7 mouse cellular contexts compared by ENCODE assay signal in genomic region chr10:81601396-81601905, GRCm38 (mm10). TPM values are rescaled to one million over a fixed set of nuclear protein-coding genes. Genes with fewer than 3 reads are reported as not detected.
DNase-seq lines count a peak whose midpoint lies in the region; ATAC-seq and TF ChIP-seq lines count a peak whose summit lies in the region.

No protein-coding gene starts in this region.

- peak overlapping the region; percentile 65 for H3K4me2 ChIP-seq in lung, embryonic 14.5 days
- peak overlapping the region; percentile 48 for H3K4me2 ChIP-seq in forebrain, embryonic 12.5 days
- H3K4me2 ChIP-seq in neural tube, embryonic 15.5 days, result peak overlapping the region; percentile 72

- no peaks in the 10 kb centered on the region for H3K27me3 ChIP-seq in lung, embryonic 14.5 days (ENCODE audit: insufficient read depth, low read length)
- peaks cover 56% of the 10 kb centered on the region for H3K27me3 ChIP-seq in forebrain, embryonic 12.5 days
- no peaks in the 10 kb centered on the region for H3K27me3 ChIP-seq in limb, embryonic 10.5 days (ENCODE audit: low read depth, poor library complexity, severe bottlenecking)
- H3K27me3 ChIP-seq in neural tube, embryonic 15.5 days (replicated peaks), result no peaks in the 10 kb centered on the region

- DNase-seq in lung, embryonic 14.5 days, result no peak
- no peak for DNase-seq in lung, postnatal 4 days
- no peak for DNase-seq in limb, embryonic 10.5 days (ENCODE audit: low spot score)
- no peak for DNase-seq in embryo, embryonic 9.5 days (ENCODE audit: extremely low spot score)
- DNase-seq in cerebellum, adult 11 months, result no peak

- ATAC-seq in lung, embryonic 14.5 days (ENCODE audit: insufficient read depth), result no peak
- 0 out of 2 replicates have a peak, but pooled peaks have one; percentile 0 for ATAC-seq in forebrain, embryonic 12.5 days (ENCODE audit: low FRiP score)
- no peak for ATAC-seq in neural tube, embryonic 15.5 days (ENCODE audit: low FRiP score)

- peak overlapping the region; percentile 26; the same call in 1 of the 2 replicates for H3K4me3 ChIP-seq in lung, embryonic 14.5 days (ENCODE audit: low read depth, low read length)
- 0 out of 2 replicates have a peak overlapping the region, but pooled peaks have one; percentile 21 for H3K4me3 ChIP-seq in forebrain, embryonic 12.5 days (replicated peaks)
- H3K4me3 ChIP-seq in limb, embryonic 10.5 days, result peak overlapping the region; percentile 32
- peak overlapping the region; percentile 33 for H3K4me3 ChIP-seq in neural tube, embryonic 15.5 days (replicated peaks)

- TF ChIP-seq CTCF in lung, embryonic 14.5 days (IDR thresholded peaks at IDR 0.05; ENCODE audit: low read depth), result no peak

- no peaks in the 10 kb centered on the region for H3K9me3 ChIP-seq in lung, embryonic 14.5 days (ENCODE audit: low read depth, low read length)
- no peaks in the 10 kb centered on the region for H3K9me3 ChIP-seq in forebrain, embryonic 12.5 days
- H3K9me3 ChIP-seq in limb, embryonic 10.5 days (replicated peaks), result no peaks in the 10 kb centered on the region
- no peaks in the 10 kb centered on the region for H3K9me3 ChIP-seq in neural tube, embryonic 15.5 days (replicated peaks)

- H3K27ac ChIP-seq in lung, embryonic 14.5 days (ENCODE audit: low read depth), result peak overlapping the region; percentile 67
- H3K27ac ChIP-seq in forebrain, embryonic 12.5 days, result no peak overlapping the region
- peak overlapping the region; percentile 74 for H3K27ac ChIP-seq in limb, embryonic 10.5 days
- H3K27ac ChIP-seq in neural tube, embryonic 15.5 days (replicated peaks), result no peak overlapping the region

- H3K4me1 ChIP-seq in lung, embryonic 14.5 days (ENCODE audit: insufficient read depth), result peaks cover 14% of the 10 kb centered on the region
- H3K4me1 ChIP-seq in forebrain, embryonic 12.5 days, result peaks cover 48% of the 10 kb centered on the region
- H3K4me1 ChIP-seq in limb, embryonic 10.5 days, result peaks cover 81% of the 10 kb centered on the region
- peaks cover 50% of the 10 kb centered on the region for H3K4me1 ChIP-seq in neural tube, embryonic 15.5 days

- H3K9ac ChIP-seq in lung, embryonic 14.5 days, result no peak overlapping the region
- no peak overlapping the region for H3K9ac ChIP-seq in forebrain, embryonic 12.5 days
- H3K9ac ChIP-seq in neural tube, embryonic 15.5 days (replicated peaks), result no peak overlapping the region

- no peaks in the 10 kb centered on the region for H3K36me3 ChIP-seq in lung, embryonic 14.5 days (ENCODE audit: insufficient read depth)
- no peaks in the 10 kb centered on the region for H3K36me3 ChIP-seq in forebrain, embryonic 12.5 days (replicated peaks)
- no peaks in the 10 kb centered on the region for H3K36me3 ChIP-seq in limb, embryonic 10.5 days
- no peaks in the 10 kb centered on the region for H3K36me3 ChIP-seq in neural tube, embryonic 15.5 days

- 16% methylated on average over 7 of the region's 7 CpGs for WGBS in lung, embryonic 14.5 days
- WGBS in forebrain, embryonic 12.5 days, result 15% methylated on average over 7 of the region's 7 CpGs
- 13% methylated on average over 7 of the region's 7 CpGs for WGBS in limb, embryonic 10.5 days
- 30% methylated on average over 7 of the region's 7 CpGs for WGBS in neural tube, embryonic 15.5 days

RNA-seq across cellular contexts. Expression of gene Tle6, which starts 0.6 kb away (rescaled TPM):
- polyA plus RNA-seq in lung, embryonic 14.5 days (2014; fragmentation: Nextera tagmentation; extraction: Ambion mirVana), result 24.1 and 25.2 TPM in 2 replicates
- 3.1 and 4.3 TPM in 2 replicates for polyA plus RNA-seq in forebrain, embryonic 12.5 days (2016; fragmentation: Nextera tagmentation; extraction: Ambion mirVana)
- polyA plus RNA-seq in limb, embryonic 10.5 days (2016; fragmentation: Nextera tagmentation; extraction: Ambion mirVana), result 12.6 and 15.5 TPM in 2 replicates
- 5.7 and 7.3 TPM in 2 replicates for polyA plus RNA-seq in neural tube, embryonic 15.5 days (2015; fragmentation: Nextera tagmentation; extraction: Ambion mirVana)

RNA-seq across cellular contexts. Expression of gene BC025920, which starts 4.6 kb away (rescaled TPM):
- 0.58 and 0.61 TPM in 2 replicates for polyA plus RNA-seq in lung, embryonic 14.5 days (2014; fragmentation: Nextera tagmentation; extraction: Ambion mirVana)
- polyA plus RNA-seq in forebrain, embryonic 12.5 days (2016; fragmentation: Nextera tagmentation; extraction: Ambion mirVana), result 2.2 and 2.7 TPM in 2 replicates
- polyA plus RNA-seq in limb, embryonic 10.5 days (2016; fragmentation: Nextera tagmentation; extraction: Ambion mirVana), result 1.4 TPM in 2 replicates
- 1.3 and 2.3 TPM in 2 replicates for polyA plus RNA-seq in neural tube, embryonic 15.5 days (2015; fragmentation: Nextera tagmentation; extraction: Ambion mirVana)

RNA-seq across cellular contexts. Expression of gene Sirt6, which starts 26.1 kb away (rescaled TPM):
- polyA plus RNA-seq in lung, embryonic 14.5 days (2014; fragmentation: Nextera tagmentation; extraction: Ambion mirVana), result 35.8 and 39.3 TPM in 2 replicates
- 50.7 and 52.6 TPM in 2 replicates for polyA plus RNA-seq in forebrain, embryonic 12.5 days (2016; fragmentation: Nextera tagmentation; extraction: Ambion mirVana)
- polyA plus RNA-seq in limb, embryonic 10.5 days (2016; fragmentation: Nextera tagmentation; extraction: Ambion mirVana), result 53.3 and 58.5 TPM in 2 replicates
- 45.6 and 51.8 TPM in 2 replicates for polyA plus RNA-seq in neural tube, embryonic 15.5 days (2015; fragmentation: Nextera tagmentation; extraction: Ambion mirVana)

RNA-seq across cellular contexts. Expression of gene Ankrd24, which starts 26.9 kb away (rescaled TPM):
- polyA plus RNA-seq in lung, embryonic 14.5 days (2014; fragmentation: Nextera tagmentation; extraction: Ambion mirVana), result 6.1 and 7.3 TPM in 2 replicates
- 6.2 and 7.4 TPM in 2 replicates for polyA plus RNA-seq in forebrain, embryonic 12.5 days (2016; fragmentation: Nextera tagmentation; extraction: Ambion mirVana)
- 8.0 and 8.6 TPM in 2 replicates for polyA plus RNA-seq in limb, embryonic 10.5 days (2016; fragmentation: Nextera tagmentation; extraction: Ambion mirVana)
- polyA plus RNA-seq in neural tube, embryonic 15.5 days (2015; fragmentation: Nextera tagmentation; extraction: Ambion mirVana), result 19.0 and 24.2 TPM in 2 replicates

RNA-seq across cellular contexts. Expression of gene Tle2, which starts 27.1 kb away (rescaled TPM):
- polyA plus RNA-seq in lung, embryonic 14.5 days (2014; fragmentation: Nextera tagmentation; extraction: Ambion mirVana), result 27.5 and 32.5 TPM in 2 replicates
- 14.3 and 16.5 TPM in 2 replicates for polyA plus RNA-seq in forebrain, embryonic 12.5 days (2016; fragmentation: Nextera tagmentation; extraction: Ambion mirVana)
- 17.1 and 28.2 TPM in 2 replicates for polyA plus RNA-seq in limb, embryonic 10.5 days (2016; fragmentation: Nextera tagmentation; extraction: Ambion mirVana)
- 41.8 and 49.9 TPM in 2 replicates for polyA plus RNA-seq in neural tube, embryonic 15.5 days (2015; fragmentation: Nextera tagmentation; extraction: Ambion mirVana)

Comparison
In these comparisons a context has a peak if more than half of its experiments do, and no peak if none do; other contexts are left out.
1. H3K27ac ChIP-seq: peak in lung, embryonic 14.5 days (single experiment) and limb, embryonic 10.5 days (single experiment); none in forebrain, embryonic 12.5 days (single experiment) and neural tube, embryonic 15.5 days (single experiment).
2. Peak in every context shown above with its lines, with median percentiles within 50 percentile points of each other: H3K4me2 ChIP-seq and H3K4me3 ChIP-seq.